Comparison of ENCODE assay signal across 20 mouse cellular contexts in the genomic region with DNA sequence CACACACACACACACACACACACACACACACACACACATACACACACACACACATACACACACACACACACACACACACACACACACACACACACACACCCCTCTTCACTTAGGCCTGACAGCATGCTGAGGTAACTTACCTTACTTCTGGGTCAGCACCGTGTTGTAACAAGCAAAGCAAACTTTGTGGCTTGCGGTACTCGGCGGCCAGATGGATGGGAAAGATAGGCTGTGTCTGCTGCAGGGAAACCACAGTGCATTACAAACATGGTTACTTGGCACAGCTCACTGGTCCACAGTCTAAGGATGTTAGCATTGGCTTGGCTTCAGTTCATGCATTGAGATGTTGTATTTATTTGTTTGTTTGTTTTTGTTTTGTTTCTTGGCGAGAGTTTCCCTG. TPM values are rescaled to one million over a fixed set of nuclear protein-coding genes. Genes with fewer than 3 reads are reported as not detected.
A peak's percentile ranks its signal among the peaks of the same experiment; 100 is the strongest.
DNase-seq lines count a peak whose midpoint lies in the region; ATAC-seq and TF ChIP-seq lines count a peak whose summit lies in the region.
"Had no signal": no experiment of that assay in that cellular context is flagged by ENCODE, and none has a peak within 500 bp of the region (broad histone marks: within the 10 kb centered on the region; RNA-seq: fewer than 3 reads in every experiment).

No protein-coding gene starts in this region.

- 68% methylated on average over 5 of the region's 5 CpGs for WGBS in kidney, embryonic 15.5 days
- 79% methylated on average over 5 of the region's 5 CpGs for WGBS in hindbrain, embryonic 16.5 days

- TF ChIP-seq EP300 in MEL (IDR thresholded peaks at IDR 0.05; ENCODE audit: low read depth in 1 of 2, low read length in 2 of 2): peak; percentile 82

- no peak for ATAC-seq in kidney, embryonic 15.5 days (replicated peaks; ENCODE audit: low FRiP score)
- peak; percentile 96 for ATAC-seq in megakaryocyte-erythroid progenitor cell, adult 5-6 weeks (replicated peaks; ENCODE audit: low FRiP score, low TSS enrichment, poor library complexity, severe bottlenecking)
- no peak for ATAC-seq in hindbrain, embryonic 16.5 days
- ATAC-seq: midbrain, embryonic 15.5 days had no signal

- H3K27me3 ChIP-seq in kidney, embryonic 15.5 days: no peaks in the 10 kb centered on the region
- no peaks in the 10 kb centered on the region for H3K27me3 ChIP-seq in MEL (ENCODE audit: control insufficient read depth in 1 of 2, insufficient read depth in 2 of 2, low read length in 2 of 2)
- no peaks in the 10 kb centered on the region for H3K27me3 ChIP-seq in hindbrain, embryonic 16.5 days (replicated peaks; ENCODE audit: control insufficient read depth, insufficient read depth, low read length)
- H3K27me3 ChIP-seq: heart, embryonic 12.5 days; hindbrain, embryonic 12.5 days; lung, embryonic 15.5 days; midbrain, embryonic 15.5 days; neural tube, embryonic 13.5 days had no signal

- no peak for TF ChIP-seq CTCF in MEL (IDR thresholded peaks at IDR 0.05 in 2 of 3, conservative IDR thresholded peaks at IDR 0.05 in 1 of 3; ENCODE audit: control insufficient read depth in 1 of 3, insufficient read depth in 1 of 3, low read depth in 2 of 3, low read length in 3 of 3, poor library complexity in 1 of 3, severe bottlenecking in 1 of 3)

- H3K4me1 ChIP-seq in kidney, embryonic 15.5 days: 0 out of 2 replicates have a peak, but pooled peaks cover 2% of the 10 kb centered on the region
- H3K4me1 ChIP-seq in MEL (ENCODE audit: control insufficient read depth in 1 of 2, insufficient read depth in 2 of 2, low read length in 2 of 2): peaks cover 2 to 13% of the 10 kb centered on the region in 2 experiments
- H3K4me1 ChIP-seq in hindbrain, embryonic 16.5 days (ENCODE audit: control insufficient read depth, insufficient read depth, low read depth, low read length): no peaks in the 10 kb centered on the region
- H3K4me1 ChIP-seq: hindbrain, embryonic 12.5 days; lung, embryonic 15.5 days; midbrain, embryonic 15.5 days; neural tube, embryonic 13.5 days had no signal

- no peaks in the 10 kb centered on the region for H3K79me2 ChIP-seq in MEL (ENCODE audit: control insufficient read depth, insufficient read depth, low read length, poor library complexity)

- no peak for TF ChIP-seq POLR2A in MEL (IDR thresholded peaks at IDR 0.05; ENCODE audit: control insufficient read depth in 1 of 2, insufficient read depth in 1 of 2, low read depth in 1 of 2, low read length in 2 of 2, poor library complexity in 1 of 2)

- peaks cover 86% of the 10 kb centered on the region for H3K36me3 ChIP-seq in kidney, embryonic 15.5 days
- H3K36me3 ChIP-seq in MEL (ENCODE audit: control insufficient read depth in 1 of 2, insufficient read depth in 2 of 2, low read length in 2 of 2): peaks cover 5 to 8% of the 10 kb centered on the region in 2 experiments
- peaks cover 16% of the 10 kb centered on the region for H3K36me3 ChIP-seq in hindbrain, embryonic 16.5 days (ENCODE audit: control insufficient read depth, insufficient read depth, low read length)

- TF ChIP-seq RAD21 in MEL (IDR thresholded peaks at IDR 0.05; ENCODE audit: low read depth, low read length): no peak

- H3K9ac ChIP-seq in kidney, embryonic 15.5 days: no peak overlapping the region
- no peak overlapping the region for H3K9ac ChIP-seq in MEL (ENCODE audit: control insufficient read depth, low read depth, low read length, poor library complexity, severe bottlenecking)
- H3K9ac ChIP-seq in hindbrain, embryonic 16.5 days (ENCODE audit: low read depth, low read length): no peak overlapping the region
- H3K9ac ChIP-seq: heart, embryonic 12.5 days; hindbrain, embryonic 12.5 days; lung, embryonic 15.5 days; midbrain, embryonic 15.5 days; neural tube, embryonic 13.5 days had no signal

- peak overlapping the region; percentile 27; the same call in 1 of the 2 replicates for H3K27ac ChIP-seq in kidney, embryonic 15.5 days
- no peak overlapping the region for H3K27ac ChIP-seq in MEL (ENCODE audit: control insufficient read depth, low read depth, low read length)
- no peak overlapping the region for H3K27ac ChIP-seq in hindbrain, embryonic 16.5 days (ENCODE audit: low read depth, low read length)
- H3K27ac ChIP-seq: hindbrain, embryonic 12.5 days; lung, embryonic 15.5 days; midbrain, embryonic 15.5 days; neural tube, embryonic 13.5 days; stomach, postnatal 0 days had no signal

- no peaks in the 10 kb centered on the region for H3K9me3 ChIP-seq in kidney, embryonic 15.5 days (replicated peaks)
- no peaks in the 10 kb centered on the region for H3K9me3 ChIP-seq in MEL (replicated peaks; ENCODE audit: insufficient read depth, low read length)
- H3K9me3 ChIP-seq in hindbrain, embryonic 16.5 days (ENCODE audit: control insufficient read depth, low read length): no peaks in the 10 kb centered on the region
- H3K9me3 ChIP-seq: heart, embryonic 12.5 days; hindbrain, embryonic 12.5 days; lung, embryonic 15.5 days; midbrain, embryonic 15.5 days; neural tube, embryonic 13.5 days had no signal

- no peak for DNase-seq in kidney, adult 9 months
- DNase-seq in MEL (ENCODE audit: low read depth, low spot score) (peak; percentile 91), liver (peak; percentile 61)
- DNase-seq in frontal cortex, adult 2 months (ENCODE audit: extremely low spot score in 1 of 2, low spot score in 1 of 2): no peak
- DNase-seq in frontal cortex, postnatal 25 days (ENCODE audit: low spot score in 2 of 2): no peak
- DNase-seq: adrenal gland, adult 8-10 months; B cell, adult 2 months; layer of hippocampus, adult 9-11 months; retina, postnatal 1 day; spleen, adult 18-20 months had no signal

- H3K4me3 ChIP-seq in kidney, embryonic 15.5 days (replicated peaks): no peak overlapping the region
- H3K4me3 ChIP-seq in MEL (ENCODE audit: control insufficient read depth in 1 of 2, insufficient read depth in 1 of 2, low read depth in 2 of 2, low read length in 2 of 2): no peak overlapping the region
- H3K4me3 ChIP-seq in hindbrain, embryonic 16.5 days (ENCODE audit: low read length): no peak overlapping the region
- H3K4me3 ChIP-seq: heart, embryonic 12.5 days; hindbrain, embryonic 12.5 days; lung, embryonic 15.5 days; midbrain, embryonic 15.5 days; neural tube, embryonic 13.5 days had no signal

- no peak overlapping the region for H3K4me2 ChIP-seq in kidney, embryonic 15.5 days
- no peak overlapping the region for H3K4me2 ChIP-seq in hindbrain, embryonic 16.5 days (ENCODE audit: low read length)
- H3K4me2 ChIP-seq: heart, embryonic 12.5 days; hindbrain, embryonic 12.5 days; lung, embryonic 15.5 days; midbrain, embryonic 15.5 days; neural tube, embryonic 13.5 days had no signal

RNA-seq across cellular contexts. Expression of a gene that starts 4.1 kb away (rescaled TPM):
- 0.36 and 0.58 TPM in 2 replicates for polyA plus RNA-seq in kidney, embryonic 15.5 days (2015; fragmentation: Nextera tagmentation; extraction: Ambion mirVana)
- 0.19 TPM in 1 of 2 replicates, not detected in the other for total RNA-seq in MEL (2012; rRNA removed)
- under 1 TPM in 1 of 2 experiments, not detected in 1; 0.64 TPM for polyA plus RNA-seq in MEL (2012; ENCODE audit: insufficient read depth in 1 of 2, insufficient read length in 2 of 2, low read depth in 1 of 2, low replicate concordance in 2 of 2, missing spikeins in 1 of 2)
- 1.6 TPM in 1 of 2 replicates, not detected in the other for total RNA-seq in megakaryocyte-erythroid progenitor cell, adult 5-6 weeks (2014; fragmentation: Nextera tagmentation)
- total RNA-seq in megakaryocyte-erythroid progenitor cell, adult 5-6 weeks (2017): not detected in 2 replicates
- 0.38 TPM in 2 replicates for polyA plus RNA-seq in frontal cortex, adult 2 months (2012; rRNA removed)
- polyA plus RNA-seq in hindbrain, embryonic 16.5 days (2015; fragmentation: Nextera tagmentation; extraction: Ambion mirVana): 0.22 and 0.41 TPM in 2 replicates
- total RNA-seq: left cerebral cortex, postnatal 25 days had no signal

RNA-seq across cellular contexts. Expression of a gene that starts 16.3 kb away (rescaled TPM):
- polyA plus RNA-seq in kidney, embryonic 15.5 days (2015; fragmentation: Nextera tagmentation; extraction: Ambion mirVana): 113 TPM in 2 replicates
- 113 and 134 TPM in 2 replicates for total RNA-seq in MEL (2012; rRNA removed)
- 100 to 1,000 TPM in 1 of 2 experiments, not detected in 1; 142 TPM for polyA plus RNA-seq in MEL (2012; ENCODE audit: insufficient read depth in 1 of 2, insufficient read length in 2 of 2, low read depth in 1 of 2, low replicate concordance in 2 of 2, missing spikeins in 1 of 2)
- total RNA-seq in megakaryocyte-erythroid progenitor cell, adult 5-6 weeks (2014; fragmentation: Nextera tagmentation): 81.7 and 111 TPM in 2 replicates
- total RNA-seq in megakaryocyte-erythroid progenitor cell, adult 5-6 weeks (2017): 96.0 and 132 TPM in 2 replicates
- 52.4 and 55.7 TPM in 2 replicates for polyA plus RNA-seq in frontal cortex, adult 2 months (2012; rRNA removed)
- 92.4 and 94.6 TPM in 2 replicates for polyA plus RNA-seq in hindbrain, embryonic 16.5 days (2015; fragmentation: Nextera tagmentation; extraction: Ambion mirVana)

RNA-seq across cellular contexts. Expression of a gene that starts 16.4 kb away (rescaled TPM):
- 31.9 and 32.9 TPM in 2 replicates for polyA plus RNA-seq in kidney, embryonic 15.5 days (2015; fragmentation: Nextera tagmentation; extraction: Ambion mirVana)
- total RNA-seq in MEL (2012; rRNA removed): 16.5 and 17.7 TPM in 2 replicates
- 10 to 100 TPM in 1 of 2 experiments, not detected in 1; 17.3 TPM for polyA plus RNA-seq in MEL (2012; ENCODE audit: insufficient read depth in 1 of 2, insufficient read length in 2 of 2, low read depth in 1 of 2, low replicate concordance in 2 of 2, missing spikeins in 1 of 2)
- total RNA-seq in megakaryocyte-erythroid progenitor cell, adult 5-6 weeks (2014; fragmentation: Nextera tagmentation): 20.5 and 35.7 TPM in 2 replicates
- total RNA-seq in megakaryocyte-erythroid progenitor cell, adult 5-6 weeks (2017): 39.9 and 41.4 TPM in 2 replicates
- 15.7 and 18.0 TPM in 2 replicates for polyA plus RNA-seq in frontal cortex, adult 2 months (2012; rRNA removed)
- polyA plus RNA-seq in hindbrain, embryonic 16.5 days (2015; fragmentation: Nextera tagmentation; extraction: Ambion mirVana): 24.0 and 25.9 TPM in 2 replicates

RNA-seq across cellular contexts. Expression of a gene that starts 34.6 kb away (rescaled TPM):
- 0.59 and 0.83 TPM in 2 replicates for polyA plus RNA-seq in kidney, embryonic 15.5 days (2015; fragmentation: Nextera tagmentation; extraction: Ambion mirVana)
- total RNA-seq in MEL (2012; rRNA removed): 0.39 TPM in 1 of 2 replicates, not detected in the other
- under 1 TPM in 1 of 2 experiments, not detected in 1; 0.84 TPM for polyA plus RNA-seq in MEL (2012; ENCODE audit: insufficient read depth in 1 of 2, insufficient read length in 2 of 2, low read depth in 1 of 2, low replicate concordance in 2 of 2, missing spikeins in 1 of 2)
- not detected in 2 replicates for total RNA-seq in megakaryocyte-erythroid progenitor cell, adult 5-6 weeks (2014; fragmentation: Nextera tagmentation)
- not detected in 2 replicates for total RNA-seq in megakaryocyte-erythroid progenitor cell, adult 5-6 weeks (2017)
- polyA plus RNA-seq in frontal cortex, adult 2 months (2012; rRNA removed): 2.6 and 2.9 TPM in 2 replicates
- polyA plus RNA-seq in hindbrain, embryonic 16.5 days (2015; fragmentation: Nextera tagmentation; extraction: Ambion mirVana): 1.9 and 2.3 TPM in 2 replicates
- polyA plus RNA-seq: stomach, postnatal 0 days had no signal

RNA-seq across cellular contexts. Expression of a gene that starts 39.4 kb away (rescaled TPM):
- polyA plus RNA-seq in kidney, embryonic 15.5 days (2015; fragmentation: Nextera tagmentation; extraction: Ambion mirVana): 0.81 TPM in 2 replicates
- 0.04 TPM in 1 of 2 replicates, not detected in the other for total RNA-seq in MEL (2012; rRNA removed)
- polyA plus RNA-seq in MEL (2012; ENCODE audit: insufficient read depth in 1 of 2, insufficient read length in 2 of 2, low read depth in 1 of 2, low replicate concordance in 2 of 2, missing spikeins in 1 of 2): under 1 TPM in 1 of 2 experiments, not detected in 1; 0.17 TPM
- total RNA-seq in megakaryocyte-erythroid progenitor cell, adult 5-6 weeks (2014; fragmentation: Nextera tagmentation): 0.98 and 1.8 TPM in 2 replicates
- not detected in 2 replicates for total RNA-seq in megakaryocyte-erythroid progenitor cell, adult 5-6 weeks (2017)
- polyA plus RNA-seq in frontal cortex, adult 2 months (2012; rRNA removed): 12.7 and 14.3 TPM in 2 replicates
- polyA plus RNA-seq in hindbrain, embryonic 16.5 days (2015; fragmentation: Nextera tagmentation; extraction: Ambion mirVana): 5.4 and 6.2 TPM in 2 replicates

Comparison
In these comparisons a context has a peak if more than half of its experiments do, and no peak if none do; other contexts are left out.
1. DNase-seq: peak in MEL (single experiment) and liver (single experiment); none in kidney, adult 9 months (single experiment), frontal cortex, adult 2 months (0 of 2) and frontal cortex, postnatal 25 days (0 of 2).